Mouse (Mus musculus): ENCODE data around the gene Lrig1. TPM values are rescaled to one million over a fixed set of nuclear protein-coding genes. Genes with fewer than 3 reads are reported as not detected.

Gene Lrig1
- total RNA-seq, 2 experiments from 2014 or later = 49.2 to 51.2 TPM

Small RNA genes within 50 kb of the gene (microRNA-seq; reads per million reads assigned to microRNA genes)
- gene Mir7041 = 0 to 0.36 reads per million in 2 experiments

Other genes with a start within 250 kb of the Lrig1 start
- gene Slc25a26, start 199.8 kb downstream of the Lrig1 start, total RNA-seq (2021) = 10 to 100 TPM; 14.4 to 15.6 TPM